Mouse (Mus musculus) hindbrain, embryonic 10.5 days (tissue): ENCODE measurements around the gene Olfr401. TPM values are rescaled to one million over a fixed set of nuclear protein-coding genes. Genes with fewer than 3 reads are reported as not detected.
"Not testable (repeated sequence)": the region's sequence is repeated elsewhere in the genome, so short reads cannot be mapped to it uniquely, and the experiment has no call there.

ENCODE experiments used
- DNase-seq: peaks from one replicate; pipeline ENCODE4 v3.0.0-alpha.2; 2017; ENCODE audit warnings: low spot score
- H3K27ac ChIP-seq: fragments of 300-500 bp; sonication (generic); 2 replicates; pipeline ENCODE4 v1.5.1; 2016; ENCODE audit warnings: mild to moderate bottlenecking, moderate library complexity
- H3K27me3 ChIP-seq: fragments of 300-500 bp; sonication (generic); 2 replicates; pipeline ENCODE4 v1.6.1; 2016; ENCODE audit warnings: mild to moderate bottlenecking; ENCODE audit not compliant: poor library complexity, insufficient read depth, severe bottlenecking
- H3K36me3 ChIP-seq: fragments of 300-500 bp; sonication (generic); 2 replicates; pipeline ENCODE4 v1.6.1; 2016; ENCODE audit warnings: mild to moderate bottlenecking, moderate library complexity
- H3K4me1 ChIP-seq: fragments of 300-500 bp; sonication (generic); replicated peaks from 2 replicates; pipeline ENCODE4 v1.6.1; 2016; ENCODE audit warnings: mild to moderate bottlenecking
- H3K4me3 ChIP-seq: fragments of 300-500 bp; sonication (generic); 2 replicates; pipeline ENCODE4 v1.5.1; 2016; ENCODE audit warnings: mild to moderate bottlenecking, moderate library complexity
- H3K9me3 ChIP-seq: fragments of 300-500 bp; sonication (generic); 2 replicates; pipeline ENCODE4 v1.6.1; 2016; ENCODE audit warnings: mild to moderate bottlenecking, moderate library complexity
- WGBS: fragments of 180-500 bp; shearing (Covaris S2); methylation state at CpG from one replicate; pipeline ENCODE4 v1.1.7; 2016; 5-methylcytosine and 5-hydroxymethylcytosine counted together
- polyA plus RNA-seq: library from polyadenylated mRNA; unstranded; fragments of >200 nt; fragmentation: Nextera tagmentation; extraction: Ambion mirVana; gene quantifications from 2 replicates; pipeline ENCODE4 v1.2.1, GENCODE M21; 2016

Gene Olfr401
- not detected in 2 replicates for polyA plus RNA-seq

- H3K4me1 ChIP-seq: no peaks in the 10 kb centered on the region
- no peak for DNase-seq
- no peaks in the 10 kb centered on the region for H3K27me3 ChIP-seq
- H3K27ac ChIP-seq: no peak within 1 kb of the TSS
- peaks cover 55% of the 10 kb centered on the region for H3K9me3 ChIP-seq
- no peak within 1 kb of the TSS for H3K4me3 ChIP-seq
- H3K36me3 ChIP-seq: no peaks in the 10 kb centered on the region
Measured at GRCm38 (mm10) chr11:74113412-74113811, at the start of gene Olfr401. TSS of gene Olfr401 (plus strand) at chr11:74113712.

- no peaks in the 10 kb centered on the region for H3K27me3 ChIP-seq
- H3K36me3 ChIP-seq: no peaks in the 10 kb centered on the region
- no peak within 1 kb of the TSS for H3K27ac ChIP-seq
- peaks cover 41% of the 10 kb centered on the region for H3K9me3 ChIP-seq
- no peak within 1 kb of the TSS for H3K4me3 ChIP-seq
- no peak for DNase-seq
- H3K4me1 ChIP-seq: no peaks in the 10 kb centered on the region
- 84% methylated on average over 1 of the region's 1 CpGs for WGBS
Measured at GRCm38 (mm10) chr11:74069655-74070054, 43.9 kb upstream of the Olfr401 start, which contains the start of gene Zfp616. TSS of gene Zfp616 (plus strand) at chr11:74069955.

- Histone ChIP-seq H3K36me3 (no peaks in the 10 kb centered on the region), H3K27ac (no peak overlapping the region), H3K27me3 (no peaks in the 10 kb centered on the region), H3K9me3 (peaks cover 41% of the 10 kb centered on the region), H3K4me3 (no peak overlapping the region), H3K4me1 (no peaks in the 10 kb centered on the region)
- DNase-seq: no peak
- 78% methylated on average over 2 of the region's 2 CpGs for WGBS
Measured at GRCm38 (mm10) chr11:74100724-74101123, 12.8 kb upstream of the Olfr401 start.

- Histone ChIP-seq H3K27ac (no peak overlapping the region), H3K4me3 (no peak overlapping the region), H3K4me1 (no peaks in the 10 kb centered on the region), H3K36me3 (no peaks in the 10 kb centered on the region), H3K27me3 (no peaks in the 10 kb centered on the region), H3K9me3 (peaks cover 42% of the 10 kb centered on the region)
- no peak for DNase-seq
- 52% methylated on average over 2 of the region's 2 CpGs for WGBS
Measured at GRCm38 (mm10) chr11:74101507-74101906, 12.0 kb upstream of the Olfr401 start.

GRCm38 (mm10) chr11:74105066-74105465 is 8.4 kb upstream of the Olfr401 start:
- 34% methylated on average over 5 of the region's 5 CpGs for WGBS
- Histone ChIP-seq H3K4me3 (no peak overlapping the region), H3K27me3 (no peaks in the 10 kb centered on the region), H3K9me3 (peaks cover 37% of the 10 kb centered on the region), H3K4me1 (no peaks in the 10 kb centered on the region), H3K36me3 (no peaks in the 10 kb centered on the region), H3K27ac (no peak overlapping the region)
- no peak for DNase-seq

- H3K27ac ChIP-seq, H3K27me3 ChIP-seq, H3K4me3 ChIP-seq, H3K4me1 ChIP-seq, DNase-seq, H3K36me3 ChIP-seq: not testable (repeated sequence)
- H3K9me3 ChIP-seq: peaks cover 78% of the 10 kb centered on the region
- WGBS: 32% methylated on average over 1 of the region's 1 CpGs
Measured at GRCm38 (mm10) chr11:74140001-74140400, 26.5 kb downstream of the Olfr401 start.

GRCm38 (mm10) chr11:74145866-74146265 is 32.4 kb downstream of the Olfr401 start:
- Histone ChIP-seq H3K36me3 (no peaks in the 10 kb centered on the region), H3K9me3 (peaks cover 92% of the 10 kb centered on the region)
- no peak for DNase-seq

GRCm38 (mm10) chr11:74153229-74153628 is 39.7 kb downstream of the Olfr401 start, which contains the start of gene Olfr402:
TSS of gene Olfr402 (plus strand) at chr11:74153529.
- Histone ChIP-seq H3K4me3 (no peak within 1 kb of the TSS), H3K27me3 (no peaks in the 10 kb centered on the region), H3K9me3 (peaks cover 65% of the 10 kb centered on the region), H3K36me3 (no peaks in the 10 kb centered on the region), H3K4me1 (no peaks in the 10 kb centered on the region), H3K27ac (no peak within 1 kb of the TSS)
- WGBS: 69% methylated on average over 3 of the region's 3 CpGs
- no peak for DNase-seq

More at GRCm38 (mm10) chr11:74145866-74146265, 32.4 kb downstream of the Olfr401 start:
- Histone ChIP-seq H3K4me1 (no peaks in the 10 kb centered on the region), H3K4me3 (no peak overlapping the region), H3K27ac (no peak overlapping the region), H3K27me3 (no peaks in the 10 kb centered on the region)

- DNase-seq: no peak
- Histone ChIP-seq H3K9me3 (peaks cover 20% of the 10 kb centered on the region), H3K27ac (no peak overlapping the region), H3K36me3 (no peaks in the 10 kb centered on the region), H3K4me3 (no peak overlapping the region), H3K4me1 (no peaks in the 10 kb centered on the region), H3K27me3 (no peaks in the 10 kb centered on the region)
Measured at GRCm38 (mm10) chr11:74168771-74169170, 55.3 kb downstream of the Olfr401 start.

Other genes with a start within 250 kb of the Olfr401 start
- gene Olfr394, start 222.9 kb upstream of the Olfr401 start, polyA plus RNA-seq: not detected in 2 replicates
- not detected in 2 replicates for gene Olfr395, start 204.4 kb upstream of the Olfr401 start, polyA plus RNA-seq
- gene Olfr23, start 177.0 kb upstream of the Olfr401 start, polyA plus RNA-seq: not detected in 2 replicates
- gene Olfr397, start 152.9 kb upstream of the Olfr401 start, polyA plus RNA-seq: not detected in 2 replicates
- not detected in 2 replicates for gene Olfr398, start 123.3 kb upstream of the Olfr401 start, polyA plus RNA-seq
- gene Olfr139, start 57.2 kb upstream of the Olfr401 start, polyA plus RNA-seq: not detected in 2 replicates
- gene Olfr399, start 57.1 kb upstream of the Olfr401 start, polyA plus RNA-seq: not detected in 2 replicates
- not detected in 2 replicates for gene Zfp616, start 43.8 kb upstream of the Olfr401 start, polyA plus RNA-seq
- not detected in 2 replicates for gene Olfr402, start 39.8 kb downstream of the Olfr401 start, polyA plus RNA-seq
- gene Olfr403, start 72.5 kb downstream of the Olfr401 start, polyA plus RNA-seq: not detected in 2 replicates
- gene Olfr43, start 97.7 kb downstream of the Olfr401 start, polyA plus RNA-seq: not detected in 2 replicates
- not detected in 2 replicates for gene Olfr406, start 146.1 kb downstream of the Olfr401 start, polyA plus RNA-seq
- gene Olfr59, start 170.0 kb downstream of the Olfr401 start, polyA plus RNA-seq: not detected in 2 replicates
- not detected in 2 replicates for gene Olfr410, start 224.3 kb downstream of the Olfr401 start, polyA plus RNA-seq
- gene Olfr411, start 238.9 kb downstream of the Olfr401 start, polyA plus RNA-seq: not detected in 2 replicates
- not detected in 2 replicates for gene Olfr412, start 248.4 kb downstream of the Olfr401 start, polyA plus RNA-seq